Mouse (Mus musculus) gastrocnemius, postnatal 25 days (tissue): ENCODE results near the gene Hebp2. TPM values are rescaled to one million over a fixed set of nuclear protein-coding genes. Genes with fewer than 3 reads are reported as not detected.
"Not testable (repeated sequence)": the region's sequence is repeated elsewhere in the genome, so short reads cannot be mapped to it uniquely, and the experiment has no call there.

Experiments
- DNase-seq: peaks from one replicate; pipeline ENCODE4 v3.0.0; 2022
- long read RNA-seq, 2 experiments: library from polyadenylated mRNA; stranded (forward); transcript quantifications; one replicate each; pipeline ENCODE4 v2.0.0; 2021
- total RNA-seq, 2 experiments: library from RNA; stranded (reverse); gene quantifications; 1 replicate in 1 of 2; 2 replicates in 1 of 2; pipeline ENCODE4 v1.2.3; 2021

The Hebp2 gene
- total RNA-seq: under 1 TPM; 0.59 to 0.91 TPM
- long read RNA-seq, experiment 1, partial matches to known transcripts: 1 of 4 reads
- long read RNA-seq, experiment 1, other reads (novel, unspliced or antisense): 1 of 4 reads
- long read RNA-seq, experiment 2, partial matches to known transcripts: 0 of 1 reads
- long read RNA-seq, experiment 2, other reads (novel, unspliced or antisense): 1 of 1 reads

GRCm38 (mm10) chr10:18545813-18546235 is at the start of gene Hebp2:
Hebp2 (minus strand) TSS chr10:18546076.
- peak; percentile 31 for DNase-seq

DNA sequence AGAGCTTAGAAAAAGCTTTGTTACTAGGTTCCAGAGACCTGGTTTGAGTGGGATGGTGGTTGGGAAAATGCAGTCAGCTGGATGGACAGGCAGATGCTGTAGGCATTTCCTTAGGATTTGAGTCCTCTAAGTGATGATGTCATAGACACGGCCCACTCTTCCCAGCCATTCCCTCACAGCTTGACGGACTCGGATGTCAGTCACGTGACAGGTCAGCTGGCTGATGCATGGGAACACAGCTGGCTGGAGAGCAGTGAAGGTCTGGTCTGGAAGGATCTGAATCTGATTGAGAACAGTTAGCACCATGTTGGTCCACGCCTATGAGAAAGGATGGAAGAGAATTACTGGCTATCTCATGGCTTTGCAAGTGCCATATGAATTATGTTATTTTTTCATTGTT is 43.6 kb upstream of the Hebp2 start:
- DNase-seq: no peak

- DNase-seq: no peak
These were observed 38.3 kb upstream of the Hebp2 start for GRCm38 (mm10) chr10:18584188-18584587.

GRCm38 (mm10) chr10:18572581-18572980 is 26.7 kb upstream of the Hebp2 start:
- no peak for DNase-seq

DNA sequence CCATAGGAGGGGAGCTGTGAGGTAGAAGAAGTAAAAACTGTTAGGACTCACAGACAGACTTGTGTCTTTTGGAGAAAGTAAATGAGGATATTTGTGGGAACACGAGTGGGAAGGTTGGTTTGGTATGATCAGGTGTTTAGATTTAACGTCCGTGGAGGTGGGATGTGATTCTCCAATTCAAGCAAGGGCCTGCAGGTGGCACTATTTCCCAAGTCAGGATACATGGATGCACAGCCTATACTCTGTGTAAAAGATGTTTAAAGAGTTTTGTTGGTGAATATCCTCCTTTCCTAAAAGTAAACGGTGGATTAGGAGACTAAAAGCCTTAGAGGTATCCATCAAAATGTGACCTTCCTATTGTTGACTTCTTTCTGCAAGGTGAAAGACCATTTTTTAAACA is 17.1 kb upstream of the Hebp2 start:
- DNase-seq: no peak

DNA sequence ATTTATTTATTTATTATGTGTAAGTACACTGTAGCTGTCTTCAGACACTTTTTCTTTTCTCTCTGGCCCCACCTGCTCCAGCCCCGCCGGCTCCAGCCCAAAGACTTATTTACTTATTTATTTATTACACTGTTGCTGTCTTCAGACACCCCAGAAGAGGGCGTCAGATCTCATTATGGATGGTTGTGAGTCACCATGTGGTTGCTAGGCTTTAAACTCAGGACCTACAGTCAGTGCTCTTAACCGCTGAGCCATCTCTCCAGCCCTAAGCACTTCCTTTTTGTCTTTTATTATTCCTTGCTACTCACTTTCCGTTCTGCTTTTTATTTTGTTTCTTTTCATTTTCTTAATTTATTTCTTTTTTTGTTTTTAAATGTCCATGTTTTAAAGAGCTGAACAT is 15.6 kb upstream of the Hebp2 start:
- DNase-seq: no peak

GRCm38 (mm10) chr10:18559076-18559475 is 13.2 kb upstream of the Hebp2 start:
- DNase-seq: not testable (repeated sequence)

DNA sequence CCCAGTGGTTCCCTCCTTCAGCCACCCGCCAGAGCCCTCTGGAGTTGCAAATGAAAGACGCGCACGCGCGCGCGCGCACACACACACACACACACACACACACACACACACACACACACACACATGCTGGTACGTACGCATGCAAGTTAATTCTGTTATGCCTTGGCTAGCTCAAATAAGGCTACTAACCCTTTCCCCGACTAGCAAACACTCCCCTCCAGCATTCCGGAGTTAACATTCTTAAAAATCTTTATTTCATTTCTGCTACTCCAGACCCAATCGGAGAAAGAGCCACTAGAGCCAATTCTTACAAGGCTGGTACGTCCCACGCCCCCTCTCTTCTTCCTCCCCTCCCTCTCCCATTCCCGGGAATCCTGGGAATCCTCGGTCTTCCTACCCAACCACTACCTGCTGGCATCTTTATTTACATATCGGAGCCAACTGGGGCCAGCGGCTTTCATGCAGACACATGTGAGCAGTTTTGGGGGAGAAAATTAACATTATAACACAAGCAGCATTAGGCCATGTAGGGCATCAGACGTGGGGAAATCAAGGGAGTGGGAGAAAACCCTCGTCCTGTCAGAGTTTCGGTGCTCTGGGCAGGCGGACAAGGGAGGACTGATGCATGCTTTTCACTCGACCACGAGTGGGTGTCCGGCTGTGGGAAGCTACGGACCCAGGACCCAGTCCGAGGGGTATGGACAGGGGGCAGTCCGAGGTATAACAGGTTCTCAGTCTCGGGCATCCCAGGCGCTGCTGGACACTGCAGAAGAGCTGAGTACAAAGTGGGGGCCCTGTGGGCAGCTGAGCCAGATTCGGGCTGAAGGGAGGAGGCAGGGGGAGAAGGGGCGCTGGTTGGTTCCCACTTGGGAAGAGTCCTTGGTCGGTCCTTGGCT is 3.7 kb upstream of the Hebp2 start:
- no peak for DNase-seq

DNA sequence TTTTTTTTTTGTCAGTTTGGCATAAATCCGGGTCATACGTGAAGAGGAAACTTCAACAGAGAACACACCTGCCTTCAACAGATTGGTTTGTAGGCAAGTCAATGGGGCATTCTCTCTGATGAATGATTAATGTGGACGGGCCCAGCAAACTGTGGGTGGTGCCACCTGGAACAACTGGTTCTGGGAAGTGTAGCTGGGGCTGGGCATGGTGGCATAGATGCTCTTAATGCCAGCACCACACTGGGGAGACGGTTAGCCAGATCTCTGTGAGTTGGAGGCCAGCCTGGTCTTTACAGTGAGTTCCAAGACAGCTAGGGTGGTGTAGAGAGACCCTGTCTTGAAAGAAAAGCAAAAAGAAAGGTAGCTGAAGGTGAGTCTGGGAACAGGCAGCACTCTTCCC is 1.5 kb upstream of the Hebp2 start:
- DNase-seq: no peak

GRCm38 (mm10) chr10:18545309-18545708 is 567 bp downstream of the Hebp2 start:
- DNase-seq: no peak

- DNase-seq: no peak
These were observed 9.0 kb downstream of the Hebp2 start for GRCm38 (mm10) chr10:18536889-18537288.

- DNase-seq: no peak
These were observed 13.6 kb downstream of the Hebp2 start for GRCm38 (mm10) chr10:18532293-18532692.

DNA sequence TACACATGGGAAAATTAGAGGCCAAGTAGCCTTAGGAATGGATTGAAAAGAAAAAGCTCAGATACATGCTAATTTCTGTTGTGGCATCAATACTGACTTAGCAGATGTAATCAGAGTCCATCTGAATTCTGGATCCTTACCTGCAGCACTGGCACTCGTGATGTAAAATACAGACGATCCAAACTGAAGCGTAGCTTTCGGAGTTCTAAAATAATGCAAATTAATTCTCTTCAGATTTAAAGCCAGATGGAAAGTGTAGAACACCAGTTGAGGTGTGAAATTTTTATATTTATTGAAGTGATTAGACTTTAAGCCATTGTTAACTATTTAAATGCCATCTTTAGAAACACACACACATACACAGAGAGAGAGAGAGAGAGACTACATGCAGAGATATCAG is 15.7 kb downstream of the Hebp2 start:
- DNase-seq: no peak

- DNase-seq: no peak
These were observed 16.7 kb downstream of the Hebp2 start for GRCm38 (mm10) chr10:18529177-18529576.

DNA sequence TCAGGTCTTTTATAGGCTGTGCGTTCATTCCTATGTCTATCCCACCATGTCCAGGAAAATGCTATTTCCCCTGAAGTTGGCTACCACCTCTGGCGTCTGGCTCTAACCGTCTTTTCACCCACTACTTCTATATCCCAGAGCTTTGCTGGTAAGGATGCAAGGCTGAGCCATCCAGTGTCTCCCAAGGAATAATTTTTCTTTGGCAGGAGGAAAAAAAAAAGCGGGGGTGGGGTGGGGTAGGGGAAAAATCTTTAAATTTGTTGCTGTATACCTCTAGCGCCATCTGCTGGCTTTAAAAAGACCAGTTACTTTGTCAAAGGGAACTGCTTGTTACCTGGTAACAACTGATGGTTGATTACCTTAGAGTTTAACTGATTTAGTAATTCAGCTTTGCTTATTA is 17.4 kb downstream of the Hebp2 start:
- DNase-seq: no peak

DNA sequence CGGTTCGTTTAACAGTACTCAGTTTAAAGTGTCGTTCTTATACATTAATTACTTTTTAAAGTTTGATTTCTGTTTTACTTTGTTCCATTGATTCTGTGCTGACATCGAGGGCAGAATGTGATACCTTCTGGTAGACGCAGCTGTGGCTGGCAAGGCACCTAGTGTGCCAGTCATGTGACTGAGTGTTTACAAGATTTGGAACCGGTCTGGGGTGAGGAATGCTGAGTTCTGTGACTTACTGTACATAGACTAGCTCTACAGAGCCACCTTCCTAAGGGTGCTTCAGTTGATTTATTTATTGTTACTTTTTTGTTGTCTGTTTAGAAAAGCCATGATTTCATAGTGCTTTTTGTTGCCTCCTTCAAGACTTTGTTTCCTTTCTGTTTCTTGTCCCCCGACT is 18.1 kb downstream of the Hebp2 start:
- DNase-seq: peak; percentile 23

GRCm38 (mm10) chr10:18526851-18527675 is 18.8 kb downstream of the Hebp2 start:
- no peak for DNase-seq

DNA sequence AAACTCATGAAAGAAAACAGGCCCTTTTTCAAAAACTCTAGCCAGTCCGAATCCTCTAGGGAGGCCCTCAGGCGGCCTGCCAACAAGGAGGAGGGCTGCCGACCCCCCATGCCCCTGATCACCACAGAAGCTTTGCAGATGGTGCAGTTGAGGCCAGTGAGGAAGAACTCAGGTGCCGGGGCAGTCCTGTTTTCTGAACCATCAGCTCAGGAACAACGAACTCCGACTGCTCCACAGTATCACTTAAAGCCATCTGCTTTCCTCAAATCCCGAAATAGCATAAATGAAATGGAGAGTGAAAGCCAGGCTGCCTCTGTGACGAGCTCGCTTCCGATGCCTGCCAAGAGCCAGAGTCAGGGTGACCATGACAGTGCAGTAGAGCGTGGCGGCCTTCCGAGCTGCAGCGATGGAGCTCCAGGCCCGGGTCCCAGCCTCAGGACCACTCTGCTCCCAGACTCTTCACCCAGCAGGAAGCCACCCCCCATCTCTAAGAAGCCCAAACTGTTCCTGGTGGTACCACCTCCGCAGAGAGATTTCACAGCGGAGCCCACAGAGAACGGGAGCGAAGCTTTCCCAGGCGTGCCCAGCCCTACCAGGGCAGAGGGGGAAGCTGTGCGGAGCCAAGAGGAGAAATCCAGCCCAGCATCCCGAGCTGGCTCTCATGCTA is 19.6 kb downstream of the Hebp2 start:
- DNase-seq: peak; percentile 22

- no peak for DNase-seq
These were observed 20.1 kb downstream of the Hebp2 start for GRCm38 (mm10) chr10:18525726-18526125.

GRCm38 (mm10) chr10:18525311-18525710 is 20.6 kb downstream of the Hebp2 start:
- DNase-seq: no peak

GRCm38 (mm10) chr10:18522556-18522955 is 23.3 kb downstream of the Hebp2 start:
- DNase-seq: no peak

GRCm38 (mm10) chr10:18511496-18511895 is 34.4 kb downstream of the Hebp2 start:
- no peak for DNase-seq
